Mouse (Mus musculus): ENCODE measurements around the gene Maco1. TPM values are rescaled to one million over a fixed set of nuclear protein-coding genes. Genes with fewer than 3 reads are reported as not detected.
A peak's percentile ranks its signal among the peaks of the same experiment; 100 is the strongest.

Maco1 gene
- polyA plus RNA-seq, 1 experiment from 2014 or later, result 37.1 TPM

GRCm38 (mm10) chr4:134821061-134821460, 32.1 kb downstream of the Maco1 start:
- Histone ChIP-seq H3K4me3 (ENCODE audit: low read depth, low read length) (no peak overlapping the region), H3K4me2 (ENCODE audit: low read depth, low read length) (no peak overlapping the region), H3K9ac (ENCODE audit: low read depth, low read length) (no peak overlapping the region), H3K4me1 (ENCODE audit: control insufficient read depth, insufficient read depth, low read length) (peaks cover 6% of the 10 kb centered on the region; the same call in 1 of the 2 replicates), H3K36me3 (ENCODE audit: control insufficient read depth, insufficient read depth, low read length) (peaks cover 24% of the 10 kb centered on the region), H3K9me3 (ENCODE audit: control insufficient read depth, low read length) (no peaks in the 10 kb centered on the region), H3K27ac (replicated peaks; ENCODE audit: low read depth, low read length) (0 out of 2 replicates have a peak overlapping the region, but pooled peaks have one; percentile 15), H3K27me3 (replicated peaks; ENCODE audit: control insufficient read depth, insufficient read depth, low read length) (no peaks in the 10 kb centered on the region)
- 64% methylated on average over 1 of the region's 1 CpGs for WGBS
- ATAC-seq (ENCODE audit: low read depth), result no peak
- DNase-seq (ENCODE audit: low spot score), result no peak

DNA sequence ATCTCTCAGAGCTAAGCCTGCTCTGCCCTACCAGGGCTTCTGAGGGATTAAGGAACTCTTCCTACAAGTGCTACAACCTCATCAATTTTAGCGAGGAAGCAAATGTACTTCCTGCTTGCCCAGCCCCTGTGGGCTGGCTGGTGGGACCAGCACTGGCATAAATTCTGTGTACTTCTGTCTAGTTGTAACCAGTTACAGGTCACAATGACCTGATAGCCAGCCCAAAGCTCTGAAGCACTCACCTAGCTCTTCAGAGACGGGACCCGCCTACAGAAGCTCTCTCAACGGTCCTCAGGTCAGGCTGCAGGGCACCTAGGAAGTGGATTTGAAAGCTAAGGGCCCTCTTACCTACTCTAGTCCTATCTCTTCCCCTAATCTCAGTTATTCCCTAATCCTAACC, 35.4 kb downstream of the Maco1 start:
- Histone ChIP-seq H3K4me2 (ENCODE audit: low read depth, low read length) (no peak overlapping the region), H3K4me1 (ENCODE audit: control insufficient read depth, insufficient read depth, low read length) (no peaks in the 10 kb centered on the region), H3K9ac (ENCODE audit: low read depth, low read length) (no peak overlapping the region), H3K36me3 (ENCODE audit: control insufficient read depth, insufficient read depth, low read length) (peaks cover 23% of the 10 kb centered on the region; the same call in 1 of the 2 replicates), H3K27me3 (replicated peaks; ENCODE audit: control insufficient read depth, insufficient read depth, low read length) (no peaks in the 10 kb centered on the region), H3K4me3 (ENCODE audit: low read depth, low read length) (no peak overlapping the region), H3K27ac (replicated peaks; ENCODE audit: low read depth, low read length) (no peak overlapping the region), H3K9me3 (ENCODE audit: control insufficient read depth, low read length) (no peaks in the 10 kb centered on the region)
- WGBS, result 82% methylated on average over 4 of the region's 4 CpGs
- ATAC-seq (ENCODE audit: low read depth) (no peak), DNase-seq (ENCODE audit: low spot score) (no peak)

- H3K9ac ChIP-seq (ENCODE audit: low read depth, low read length), result no peak overlapping the region
- H3K27me3 ChIP-seq (replicated peaks; ENCODE audit: control insufficient read depth, insufficient read depth, low read length), result no peaks in the 10 kb centered on the region
- DNase-seq (ENCODE audit: low spot score) (no peak), ATAC-seq (ENCODE audit: low read depth) (no peak)
- no peak overlapping the region for H3K4me2 ChIP-seq (ENCODE audit: low read depth, low read length)
- H3K27ac ChIP-seq (replicated peaks; ENCODE audit: low read depth, low read length), result no peak overlapping the region
- 90% methylated on average over 4 of the region's 4 CpGs for WGBS
- H3K9me3 ChIP-seq (ENCODE audit: control insufficient read depth, low read length), result no peaks in the 10 kb centered on the region
- no peak overlapping the region for H3K4me3 ChIP-seq (ENCODE audit: low read depth, low read length)
- no peaks in the 10 kb centered on the region for H3K4me1 ChIP-seq (ENCODE audit: control insufficient read depth, insufficient read depth, low read length)
- H3K36me3 ChIP-seq (ENCODE audit: control insufficient read depth, insufficient read depth, low read length), result peaks cover 51% of the 10 kb centered on the region
These were observed 38.9 kb downstream of the Maco1 start for GRCm38 (mm10) chr4:134814229-134814571.

- Histone ChIP-seq H3K27ac (replicated peaks; ENCODE audit: low read depth, low read length) (no peak overlapping the region), H3K9ac (ENCODE audit: low read depth, low read length) (no peak overlapping the region), H3K4me3 (ENCODE audit: low read depth, low read length) (no peak overlapping the region), H3K27me3 (replicated peaks; ENCODE audit: control insufficient read depth, insufficient read depth, low read length) (no peaks in the 10 kb centered on the region), H3K4me1 (ENCODE audit: control insufficient read depth, insufficient read depth, low read length) (no peaks in the 10 kb centered on the region), H3K9me3 (ENCODE audit: control insufficient read depth, low read length) (no peaks in the 10 kb centered on the region), H3K36me3 (ENCODE audit: control insufficient read depth, insufficient read depth, low read length) (peaks cover 56% of the 10 kb centered on the region), H3K4me2 (ENCODE audit: low read depth, low read length) (no peak overlapping the region)
- ATAC-seq (ENCODE audit: low read depth) (no peak), DNase-seq (ENCODE audit: low spot score) (no peak)
- WGBS, result 90% methylated on average over 17 of the region's 17 CpGs
These were observed 39.5 kb downstream of the Maco1 start for GRCm38 (mm10) chr4:134813406-134814228.

DNA sequence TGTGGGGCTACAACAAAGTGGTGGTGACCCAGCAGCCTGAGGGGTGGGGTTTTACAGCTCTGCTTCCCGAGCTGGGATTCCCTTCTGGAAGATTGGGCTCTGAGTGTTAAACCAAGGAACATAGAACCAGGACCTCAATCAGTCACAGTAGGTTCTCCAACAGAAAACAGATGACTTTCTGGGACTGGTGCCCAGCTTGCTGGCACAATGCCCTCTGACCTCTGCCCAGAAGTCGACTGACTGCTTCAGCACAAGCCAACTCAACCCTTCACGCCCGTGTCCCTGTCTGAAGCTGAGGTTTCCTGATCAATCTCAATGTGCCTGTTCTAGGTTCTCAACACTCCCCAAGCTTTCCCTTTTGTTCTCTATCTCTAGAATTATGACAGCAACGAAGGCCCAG, 48.4 kb downstream of the Maco1 start:
- WGBS, result 51% methylated on average over 5 of the region's 5 CpGs
- H3K27me3 ChIP-seq (replicated peaks; ENCODE audit: control insufficient read depth, insufficient read depth, low read length), result no peaks in the 10 kb centered on the region
- no peaks in the 10 kb centered on the region for H3K9me3 ChIP-seq (ENCODE audit: control insufficient read depth, low read length)
- H3K4me2 ChIP-seq (ENCODE audit: low read depth, low read length), result no peak overlapping the region
- DNase-seq (ENCODE audit: low spot score) (peak; percentile 49), ATAC-seq (ENCODE audit: low read depth) (no peak)
- H3K9ac ChIP-seq (ENCODE audit: low read depth, low read length), result no peak overlapping the region
- H3K36me3 ChIP-seq (ENCODE audit: control insufficient read depth, insufficient read depth, low read length), result peaks cover 82% of the 10 kb centered on the region
- no peak overlapping the region for H3K4me3 ChIP-seq (ENCODE audit: low read depth, low read length)
- H3K4me1 ChIP-seq (ENCODE audit: control insufficient read depth, insufficient read depth, low read length), result peaks cover 21% of the 10 kb centered on the region; the same call in 1 of the 2 replicates
- 0 out of 2 replicates have a peak overlapping the region, but pooled peaks have one; percentile 31 for H3K27ac ChIP-seq (replicated peaks; ENCODE audit: low read depth, low read length)

- peaks cover 21% of the 10 kb centered on the region; the same call in 1 of the 2 replicates for H3K4me1 ChIP-seq (ENCODE audit: control insufficient read depth, insufficient read depth, low read length)
- ATAC-seq (ENCODE audit: low read depth) (no peak), DNase-seq (ENCODE audit: low spot score) (no peak)
- no peaks in the 10 kb centered on the region for H3K9me3 ChIP-seq (ENCODE audit: control insufficient read depth, low read length)
- H3K9ac ChIP-seq (ENCODE audit: low read depth, low read length), result 0 out of 2 replicates have a peak overlapping the region, but pooled peaks have one; percentile 4
- H3K27ac ChIP-seq (replicated peaks; ENCODE audit: low read depth, low read length), result no peak overlapping the region
- H3K27me3 ChIP-seq (replicated peaks; ENCODE audit: control insufficient read depth, insufficient read depth, low read length), result no peaks in the 10 kb centered on the region
- H3K4me2 ChIP-seq (ENCODE audit: low read depth, low read length), result no peak overlapping the region
- WGBS, result 76% methylated on average over 3 of the region's 3 CpGs
- H3K36me3 ChIP-seq (ENCODE audit: control insufficient read depth, insufficient read depth, low read length), result peaks cover 64% of the 10 kb centered on the region
- no peak overlapping the region for H3K4me3 ChIP-seq (ENCODE audit: low read depth, low read length)
These were observed 50.4 kb downstream of the Maco1 start for GRCm38 (mm10) chr4:134802765-134803164.

DNA sequence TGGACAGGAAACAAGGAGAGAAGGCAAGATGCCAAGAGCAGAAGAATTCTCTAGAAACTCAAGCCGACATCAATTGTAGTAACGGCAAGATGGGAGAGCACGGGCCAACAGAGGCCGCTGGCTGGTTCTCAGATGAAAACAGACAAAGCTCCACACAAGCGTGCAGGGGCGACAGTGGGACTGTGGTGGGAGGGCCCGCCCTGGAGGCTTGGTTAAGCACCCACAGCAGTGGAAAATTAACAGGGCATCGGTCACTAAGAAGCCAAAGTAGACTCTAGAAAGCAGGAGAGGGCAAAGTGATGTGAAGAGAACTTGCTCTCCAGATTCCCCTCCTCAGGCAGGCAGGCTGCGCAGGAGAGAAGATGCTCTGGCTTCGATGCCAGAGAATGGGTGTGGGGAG, 51.0 kb downstream of the Maco1 start:
- DNase-seq (ENCODE audit: low spot score) (peak; percentile 8), ATAC-seq (ENCODE audit: low read depth) (no peak)
- Histone ChIP-seq H3K4me3 (ENCODE audit: low read depth, low read length) (no peak overlapping the region), H3K9ac (ENCODE audit: low read depth, low read length) (0 out of 2 replicates have a peak overlapping the region, but pooled peaks have one; percentile 4), H3K4me2 (ENCODE audit: low read depth, low read length) (no peak overlapping the region), H3K4me1 (ENCODE audit: control insufficient read depth, insufficient read depth, low read length) (peaks cover 21% of the 10 kb centered on the region; the same call in 1 of the 2 replicates), H3K27me3 (replicated peaks; ENCODE audit: control insufficient read depth, insufficient read depth, low read length) (no peaks in the 10 kb centered on the region), H3K9me3 (ENCODE audit: control insufficient read depth, low read length) (no peaks in the 10 kb centered on the region), H3K27ac (replicated peaks; ENCODE audit: low read depth, low read length) (no peak overlapping the region), H3K36me3 (ENCODE audit: control insufficient read depth, insufficient read depth, low read length) (peaks cover 60% of the 10 kb centered on the region)
- WGBS, result 76% methylated on average over 10 of the region's 10 CpGs

DNA sequence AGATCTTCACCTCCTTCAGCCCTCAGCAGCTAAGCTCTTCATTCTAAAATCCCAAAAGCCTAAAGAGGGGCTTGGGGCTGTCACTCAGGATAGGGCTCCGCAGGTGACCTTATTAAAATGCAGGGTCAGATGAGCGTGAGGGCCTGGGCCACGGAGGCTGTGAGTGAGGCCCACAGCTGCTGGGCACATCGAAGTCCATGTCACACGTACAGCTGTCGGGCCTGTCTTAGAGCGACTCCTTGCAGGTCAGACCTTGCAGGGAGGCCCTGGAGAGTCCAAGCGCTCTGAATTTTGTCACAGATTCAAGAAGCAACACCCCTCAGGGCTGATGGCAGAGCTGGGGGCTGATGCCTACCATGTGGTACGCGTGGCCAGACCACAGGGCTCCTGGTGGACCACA, 52.5 kb downstream of the Maco1 start:
- DNase-seq (ENCODE audit: low spot score) (peak; percentile 17), ATAC-seq (ENCODE audit: low read depth) (no peak)
- Histone ChIP-seq H3K9me3 (ENCODE audit: control insufficient read depth, low read length) (no peaks in the 10 kb centered on the region), H3K4me2 (ENCODE audit: low read depth, low read length) (no peak overlapping the region), H3K4me1 (ENCODE audit: control insufficient read depth, insufficient read depth, low read length) (peaks cover 21% of the 10 kb centered on the region; the same call in 1 of the 2 replicates), H3K27me3 (replicated peaks; ENCODE audit: control insufficient read depth, insufficient read depth, low read length) (no peaks in the 10 kb centered on the region), H3K4me3 (ENCODE audit: low read depth, low read length) (no peak overlapping the region), H3K9ac (ENCODE audit: low read depth, low read length) (0 out of 2 replicates have a peak overlapping the region, but pooled peaks have one; percentile 3), H3K27ac (replicated peaks; ENCODE audit: low read depth, low read length) (no peak overlapping the region), H3K36me3 (ENCODE audit: control insufficient read depth, insufficient read depth, low read length) (peaks cover 46% of the 10 kb centered on the region)
- 70% methylated on average over 10 of the region's 10 CpGs for WGBS

All from embryonic facial prominence, embryonic 14.5 days (tissue).